32 mouse cellular contexts compared by ENCODE assay signal in the genomic region with DNA sequence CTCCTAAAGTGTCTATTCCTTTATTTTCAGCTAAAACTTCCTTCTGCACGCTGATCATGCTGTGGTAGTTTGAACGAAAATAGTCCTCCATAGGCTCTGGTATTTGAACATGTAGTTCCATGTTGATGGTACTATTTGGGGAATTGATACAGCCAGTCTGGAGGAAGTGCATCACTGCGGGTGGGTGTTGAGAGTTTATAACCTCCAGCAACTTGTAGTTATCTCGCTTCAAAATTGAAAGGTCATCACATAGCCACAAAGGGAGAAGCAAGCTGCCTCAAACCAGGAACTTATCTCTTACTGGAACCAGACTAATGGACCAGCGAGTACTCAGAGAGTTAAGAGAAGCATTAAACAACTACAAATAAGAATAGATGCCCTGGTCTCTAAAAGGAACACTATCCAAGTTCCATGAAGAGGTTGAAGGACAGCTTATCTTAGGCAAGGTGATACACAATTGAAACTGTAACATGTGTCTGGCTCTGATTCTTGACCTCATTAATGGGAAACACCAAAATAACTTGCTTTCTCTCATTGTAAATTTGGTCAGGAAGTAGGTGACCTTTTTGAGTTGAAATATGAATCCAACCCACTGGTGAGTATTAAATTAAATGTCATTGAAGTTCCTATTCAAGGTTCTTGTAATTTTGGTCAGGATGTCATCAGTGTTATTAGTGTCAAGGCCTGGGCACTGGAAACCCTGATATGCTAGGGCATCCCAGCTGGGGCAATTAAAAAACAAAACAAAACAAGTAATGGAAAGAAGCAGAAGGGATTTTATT. TPM values are rescaled to one million over a fixed set of nuclear protein-coding genes. Genes with fewer than 3 reads are reported as not detected.
DNase-seq lines count a peak whose midpoint lies in the region; ATAC-seq and TF ChIP-seq lines count a peak whose summit lies in the region.
"Had no signal": no experiment of that assay in that cellular context is flagged by ENCODE, and none has a peak within 500 bp of the region (broad histone marks: within the 10 kb centered on the region; RNA-seq: fewer than 3 reads in every experiment).

No protein-coding gene starts in this region.

- H3K9ac ChIP-seq in liver, postnatal 0 days (replicated peaks), result no peak overlapping the region
- no peak overlapping the region for H3K9ac ChIP-seq in liver, embryonic 11.5 days (ENCODE audit: low read depth, low read length)
- H3K9ac ChIP-seq: embryonic facial prominence, embryonic 13.5 days; forebrain, embryonic 13.5 days; hindbrain, embryonic 13.5 days; midbrain, embryonic 15.5 days; neural tube, embryonic 13.5 days; stomach, embryonic 15.5 days had no signal

- peak; percentile 23; the same call in 1 of the 2 replicates for ATAC-seq in liver, postnatal 0 days
- no peak for ATAC-seq in liver, embryonic 11.5 days (replicated peaks; ENCODE audit: low FRiP score)
- ATAC-seq in granulocyte monocyte progenitor cell, adult 5-6 weeks (replicated peaks; ENCODE audit: poor library complexity, severe bottlenecking), result peak; percentile 57
- ATAC-seq in erythroblast, adult 5-6 weeks (replicated peaks; ENCODE audit: low FRiP score, poor library complexity, severe bottlenecking), result no peak
- ATAC-seq: CD4-positive, CD25-positive, alpha-beta regulatory T cell, adult 4 months; forebrain, embryonic 13.5 days; midbrain, embryonic 15.5 days had no signal

- no peak overlapping the region for H3K27ac ChIP-seq in liver, postnatal 0 days (ENCODE audit: low read depth)
- H3K27ac ChIP-seq in liver, embryonic 11.5 days (ENCODE audit: low read depth, low read length), result no peak overlapping the region
- H3K27ac ChIP-seq: embryonic facial prominence, embryonic 13.5 days; forebrain, embryonic 13.5 days; hindbrain, embryonic 13.5 days; kidney, postnatal 0 days; left cerebral cortex, adult 2 months; midbrain, embryonic 15.5 days; neural tube, embryonic 13.5 days; stomach, embryonic 15.5 days had no signal

- DNase-seq in heart, adult 18-20 months, result peak; percentile 30 to 61
- DNase-seq in heart, postnatal 10 days, result no peak
- DNase-seq in liver, postnatal 0 days, result peak; percentile 10
- DNase-seq in liver, embryonic 11.5 days (ENCODE audit: low spot score), result no peak
- no peak for DNase-seq in urinary bladder, adult 2 months (ENCODE audit: low spot score)
- DNase-seq: adrenal gland, adult 2 months; cerebellum, adult 18-20 months; cerebellum, postnatal 25 days; embryo, embryonic 11 days; gastrocnemius, postnatal 10 days; heart, postnatal 14 days; kidney, adult 18-20 months; liver; lung, adult 2 months; lung, postnatal 14 days; retina, postnatal 1 day; thymus, adult 2 months; thymus, postnatal 4 days had no signal

- no peaks in the 10 kb centered on the region for H3K27me3 ChIP-seq in liver, postnatal 0 days (ENCODE audit: insufficient read depth, low read length)
- no peaks in the 10 kb centered on the region for H3K27me3 ChIP-seq in liver, embryonic 11.5 days (replicated peaks; ENCODE audit: control insufficient read depth, insufficient read depth, low read length)
- H3K27me3 ChIP-seq: embryonic facial prominence, embryonic 13.5 days; forebrain, embryonic 13.5 days; stomach, embryonic 15.5 days had no signal

- no peaks in the 10 kb centered on the region for H3K36me3 ChIP-seq in liver, postnatal 0 days (replicated peaks; ENCODE audit: insufficient read depth, low read length)
- no peaks in the 10 kb centered on the region for H3K36me3 ChIP-seq in liver, embryonic 11.5 days (ENCODE audit: control insufficient read depth, insufficient read depth, low read length)
- H3K36me3 ChIP-seq: embryonic facial prominence, embryonic 13.5 days; hindbrain, embryonic 13.5 days; midbrain, embryonic 15.5 days; neural tube, embryonic 13.5 days; stomach, embryonic 15.5 days had no signal

- no peak overlapping the region for H3K4me2 ChIP-seq in liver, postnatal 0 days (ENCODE audit: low read depth, low read length)
- H3K4me2 ChIP-seq in liver, embryonic 11.5 days, result no peak overlapping the region
- H3K4me2 ChIP-seq: embryonic facial prominence, embryonic 13.5 days; forebrain, embryonic 13.5 days; hindbrain, embryonic 13.5 days; midbrain, embryonic 15.5 days; neural tube, embryonic 13.5 days; stomach, embryonic 15.5 days had no signal

- 0 out of 2 replicates have a peak, but pooled peaks cover 5% of the 10 kb centered on the region for H3K4me1 ChIP-seq in liver, postnatal 0 days (ENCODE audit: insufficient read depth)
- 0 out of 2 replicates have a peak, but pooled peaks cover 4% of the 10 kb centered on the region for H3K4me1 ChIP-seq in liver, embryonic 11.5 days (replicated peaks; ENCODE audit: control insufficient read depth, insufficient read depth, low read length)
- H3K4me1 ChIP-seq: embryonic facial prominence, embryonic 13.5 days; forebrain, embryonic 13.5 days; hindbrain, embryonic 13.5 days; midbrain, embryonic 15.5 days; stomach, embryonic 15.5 days had no signal

- 51% methylated on average over 5 of the region's 5 CpGs for WGBS in liver, postnatal 0 days (ENCODE audit: insufficient replicate concordance)
- 43% methylated on average over 5 of the region's 5 CpGs for WGBS in liver, embryonic 11.5 days

- no peaks in the 10 kb centered on the region for H3K9me3 ChIP-seq in liver, postnatal 0 days (ENCODE audit: low read length)
- H3K9me3 ChIP-seq in liver, embryonic 11.5 days (ENCODE audit: control insufficient read depth, low read length), result no peaks in the 10 kb centered on the region
- H3K9me3 ChIP-seq: embryonic facial prominence, embryonic 13.5 days; forebrain, embryonic 13.5 days; hindbrain, embryonic 13.5 days; midbrain, embryonic 15.5 days; neural tube, embryonic 13.5 days; stomach, embryonic 15.5 days had no signal

- TF ChIP-seq CTCF in liver, postnatal 0 days (IDR thresholded peaks at IDR 0.05; ENCODE audit: low read depth), result no peak

- intact Hi-C loops in heart, postnatal 10 days (cut with DNase I), result no loop called here

- no peak for TF ChIP-seq EP300 in liver, postnatal 0 days (IDR thresholded peaks at IDR 0.05; ENCODE audit: low read depth)

- no peak overlapping the region for H3K4me3 ChIP-seq in liver, postnatal 0 days (ENCODE audit: low read depth, low read length)
- H3K4me3 ChIP-seq in liver, embryonic 11.5 days (ENCODE audit: low read depth, low read length), result no peak overlapping the region
- H3K4me3 ChIP-seq: embryonic facial prominence, embryonic 13.5 days; forebrain, embryonic 13.5 days; hindbrain, embryonic 13.5 days; left cerebral cortex, adult 2 months; midbrain, embryonic 15.5 days; myocyte; neural tube, embryonic 13.5 days; stomach, embryonic 15.5 days had no signal

RNA-seq across cellular contexts. Expression of gene Hfe, which starts 5.8 kb away (rescaled TPM):
- 10 to 100 TPM; 60.9 to 64.1 TPM for total RNA-seq in heart, adult 18-20 months (2021)
- 10 to 100 TPM; 26.7 to 32.4 TPM for total RNA-seq in heart, postnatal 10 days (2021)
- 24.0 and 25.1 TPM in 2 replicates for polyA plus RNA-seq in liver, postnatal 0 days (2015; fragmentation: Nextera tagmentation; extraction: Ambion mirVana)
- polyA plus RNA-seq in liver, embryonic 11.5 days (2014; fragmentation: Nextera tagmentation; extraction: Ambion mirVana), result 6.1 and 7.2 TPM in 2 replicates
- total RNA-seq in granulocyte monocyte progenitor cell, adult 5-6 weeks (2014; fragmentation: Nextera tagmentation), result 7.9 and 19.9 TPM in 2 replicates
- 7.6 and 9.7 TPM in 2 replicates for total RNA-seq in granulocyte monocyte progenitor cell, adult 5-6 weeks (2017)
- total RNA-seq in erythroblast, adult 5-6 weeks (2015; ENCODE audit: low replicate concordance), result 5.0 and 17.9 TPM in 2 replicates
- 2.0 and 4.5 TPM in 2 replicates for total RNA-seq in erythroblast, adult 5-6 weeks (2017; ENCODE audit: low replicate concordance)
- polyA plus RNA-seq in urinary bladder, adult 2 months (2012; rRNA removed), result 13.8 and 14.8 TPM in 2 replicates

RNA-seq across cellular contexts. Expression of gene Hist1h4c, which starts 18.2 kb away (rescaled TPM):
- total RNA-seq in heart, adult 18-20 months (2021), result 10 to 100 TPM; 42.5 to 46.8 TPM
- total RNA-seq in heart, postnatal 10 days (2021), result 100 to 1,000 TPM; 105 to 116 TPM
- polyA plus RNA-seq in liver, postnatal 0 days (2015; fragmentation: Nextera tagmentation; extraction: Ambion mirVana), result 6.2 and 6.5 TPM in 2 replicates
- polyA plus RNA-seq in liver, embryonic 11.5 days (2014; fragmentation: Nextera tagmentation; extraction: Ambion mirVana), result 5.1 and 5.2 TPM in 2 replicates
- 14.3 and 82.6 TPM in 2 replicates for total RNA-seq in granulocyte monocyte progenitor cell, adult 5-6 weeks (2014; fragmentation: Nextera tagmentation)
- total RNA-seq in granulocyte monocyte progenitor cell, adult 5-6 weeks (2017), result 308 and 366 TPM in 2 replicates
- total RNA-seq in erythroblast, adult 5-6 weeks (2015; ENCODE audit: low replicate concordance), result 59.8 and 77.5 TPM in 2 replicates
- total RNA-seq in erythroblast, adult 5-6 weeks (2017; ENCODE audit: low replicate concordance), result 249 and 402 TPM in 2 replicates
- 0.47 and 1.7 TPM in 2 replicates for polyA plus RNA-seq in urinary bladder, adult 2 months (2012; rRNA removed)

RNA-seq across cellular contexts. Expression of gene Hist1h1t, which starts 20.8 kb away (rescaled TPM):
- not detected for total RNA-seq in heart, adult 18-20 months (2021)
- total RNA-seq in heart, postnatal 10 days (2021), result under 1 TPM; 0.29 to 0.67 TPM
- polyA plus RNA-seq in liver, postnatal 0 days (2015; fragmentation: Nextera tagmentation; extraction: Ambion mirVana), result not detected in 2 replicates
- polyA plus RNA-seq in liver, embryonic 11.5 days (2014; fragmentation: Nextera tagmentation; extraction: Ambion mirVana), result not detected in 2 replicates
- not detected in 2 replicates for total RNA-seq in granulocyte monocyte progenitor cell, adult 5-6 weeks (2014; fragmentation: Nextera tagmentation)
- 1.0 TPM in 1 of 2 replicates, not detected in the other for total RNA-seq in granulocyte monocyte progenitor cell, adult 5-6 weeks (2017)
- not detected in 2 replicates for total RNA-seq in erythroblast, adult 5-6 weeks (2015; ENCODE audit: low replicate concordance)
- total RNA-seq in erythroblast, adult 5-6 weeks (2017; ENCODE audit: low replicate concordance), result 1.9 and 2.0 TPM in 2 replicates
- not detected in 2 replicates for polyA plus RNA-seq in urinary bladder, adult 2 months (2012; rRNA removed)
- total RNA-seq: adrenal gland, adult 2 months; layer of hippocampus, postnatal 10 days; left cerebral cortex, adult 2 months; left cerebral cortex, postnatal 36 days had no signal
- polyA plus RNA-seq: adrenal gland, adult 2 months; CD4-positive, CD25-positive, alpha-beta regulatory T cell, adult 4 months; embryonic facial prominence, embryonic 13.5 days; forebrain, embryonic 13.5 days; hindbrain, embryonic 13.5 days; kidney, postnatal 0 days; lung, adult 2 months; midbrain, embryonic 15.5 days; neural tube, embryonic 13.5 days had no signal

RNA-seq across cellular contexts. Expression of gene Hist1h1c, which starts 22.2 kb away (rescaled TPM):
- 100 to 1,000 TPM; 162 to 175 TPM for total RNA-seq in heart, adult 18-20 months (2021)
- total RNA-seq in heart, postnatal 10 days (2021), result 100 to 1,000 TPM; 299 to 383 TPM
- polyA plus RNA-seq in liver, postnatal 0 days (2015; fragmentation: Nextera tagmentation; extraction: Ambion mirVana), result 69.6 and 74.1 TPM in 2 replicates
- polyA plus RNA-seq in liver, embryonic 11.5 days (2014; fragmentation: Nextera tagmentation; extraction: Ambion mirVana), result 24.2 and 25.8 TPM in 2 replicates
- total RNA-seq in granulocyte monocyte progenitor cell, adult 5-6 weeks (2014; fragmentation: Nextera tagmentation), result 61.8 and 110 TPM in 2 replicates
- total RNA-seq in granulocyte monocyte progenitor cell, adult 5-6 weeks (2017), result 737 and 810 TPM in 2 replicates
- 188 and 215 TPM in 2 replicates for total RNA-seq in erythroblast, adult 5-6 weeks (2015; ENCODE audit: low replicate concordance)
- 1,447 and 1,942 TPM in 2 replicates for total RNA-seq in erythroblast, adult 5-6 weeks (2017; ENCODE audit: low replicate concordance)
- 125 and 170 TPM in 2 replicates for polyA plus RNA-seq in urinary bladder, adult 2 months (2012; rRNA removed)

RNA-seq across cellular contexts. Expression of gene Hist1h3c, which starts 28.9 kb away (rescaled TPM):
- 1 to 10 TPM; 2.5 to 3.4 TPM for total RNA-seq in heart, adult 18-20 months (2021)
- total RNA-seq in heart, postnatal 10 days (2021), result 100 to 1,000 TPM in 1 of 2 experiments, 10 to 100 TPM in 1; 84.0 to 101 TPM
- 2.8 and 3.5 TPM in 2 replicates for polyA plus RNA-seq in liver, postnatal 0 days (2015; fragmentation: Nextera tagmentation; extraction: Ambion mirVana)
- 6.1 and 6.7 TPM in 2 replicates for polyA plus RNA-seq in liver, embryonic 11.5 days (2014; fragmentation: Nextera tagmentation; extraction: Ambion mirVana)
- total RNA-seq in granulocyte monocyte progenitor cell, adult 5-6 weeks (2014; fragmentation: Nextera tagmentation), result 24.5 and 38.0 TPM in 2 replicates
- 507 and 886 TPM in 2 replicates for total RNA-seq in granulocyte monocyte progenitor cell, adult 5-6 weeks (2017)
- 41.1 and 59.8 TPM in 2 replicates for total RNA-seq in erythroblast, adult 5-6 weeks (2015; ENCODE audit: low replicate concordance)
- total RNA-seq in erythroblast, adult 5-6 weeks (2017; ENCODE audit: low replicate concordance), result 178 and 330 TPM in 2 replicates
- polyA plus RNA-seq in urinary bladder, adult 2 months (2012; rRNA removed), result 0.48 and 0.84 TPM in 2 replicates

Comparison
In these comparisons a context has a peak if more than half of its experiments do, and no peak if none do; other contexts are left out.
1. DNase-seq: peak in heart, adult 18-20 months (2 of 2) and liver, postnatal 0 days (single experiment); none in heart, postnatal 10 days (0 of 2), liver, embryonic 11.5 days (single experiment) and urinary bladder, adult 2 months (single experiment).
2. ATAC-seq: peak in liver, postnatal 0 days (single experiment) and granulocyte monocyte progenitor cell, adult 5-6 weeks (single experiment); none in liver, embryonic 11.5 days (single experiment) and erythroblast, adult 5-6 weeks (single experiment).